Mouse (Mus musculus) CD8-positive naive resting alpha-beta T cell, adult 57 days (primary cell): ENCODE measurements around the gene Edem1. TPM values are rescaled to one million over a fixed set of nuclear protein-coding genes. Genes with fewer than 3 reads are reported as not detected.

Source experiments
- total RNA-seq: library from RNA; stranded (reverse); gene quantifications from one replicate; pipeline ENCODE4 v1.2.4, GENCODE M21; 2023

Edem1 gene
- 138 TPM for total RNA-seq

GRCm38 (mm10) chr6:108828234-108828868 is at the start of gene Edem1:
Edem1 (plus strand) TSS chr6:108828641.

DNA sequence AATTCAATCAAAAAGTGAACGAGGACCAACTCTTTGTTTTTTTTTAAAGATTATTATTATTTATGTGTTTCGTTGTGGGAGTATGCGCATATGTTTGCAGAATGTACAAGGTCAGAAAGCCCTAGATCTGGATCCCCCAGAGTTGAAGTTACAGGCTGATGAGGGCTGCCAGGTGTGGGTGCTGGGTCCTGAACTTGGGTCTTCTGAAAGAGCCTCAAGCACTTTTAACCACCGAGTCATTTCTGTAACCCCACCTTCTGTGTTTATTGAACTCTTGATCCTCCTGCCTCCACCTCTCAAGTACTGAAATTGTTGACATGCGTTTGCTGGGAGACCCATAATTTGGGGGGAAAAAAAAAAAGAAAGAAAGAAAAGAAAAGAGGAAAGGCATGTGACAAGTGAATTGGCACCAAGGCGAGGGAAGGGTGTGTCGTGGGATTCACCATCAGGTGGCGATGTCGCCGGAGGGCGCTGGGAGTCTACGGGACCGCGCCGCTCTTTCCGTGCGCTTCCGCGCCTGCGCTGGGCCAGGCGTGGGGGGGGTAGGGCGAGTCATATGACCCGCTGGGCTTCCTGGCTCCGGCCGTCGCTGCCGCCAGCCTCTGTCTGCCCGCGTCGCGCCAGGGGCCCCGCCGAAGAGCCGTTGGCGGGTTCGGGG is 45.8 kb upstream of the Edem1 start, which contains the start of gene Arl8b:
Arl8b (plus strand) TSS at position 574 of the 658 bp plus-strand sequence.

Other genes starting within 250 kb of the Edem1 start
- 38.0 TPM for gene Bhlhe40, start 168.0 kb upstream of the Edem1 start, total RNA-seq
- gene Arl8b, start 45.5 kb upstream of the Edem1 start, total RNA-seq: 36.2 TPM